Mouse (Mus musculus): Measurements from ENCODE around the gene Fga. TPM values are rescaled to one million over a fixed set of nuclear protein-coding genes. Genes with fewer than 3 reads are reported as not detected.

The Fga gene
- polyA plus RNA-seq, 1 experiment from 2014 or later: 3.9 TPM

- Histone ChIP-seq H3K9me3 (ENCODE audit: control insufficient read depth, low read length) (no peaks in the 10 kb centered on the region), H3K4me2 (replicated peaks; ENCODE audit: low read depth) (no peak overlapping the region), H3K4me1 (replicated peaks; ENCODE audit: control insufficient read depth, insufficient read depth) (no peaks in the 10 kb centered on the region), H3K36me3 (ENCODE audit: control insufficient read depth, insufficient read depth, low read length) (no peaks in the 10 kb centered on the region), H3K27ac (replicated peaks) (no peak overlapping the region), H3K9ac (ENCODE audit: low read length) (no peak overlapping the region), H3K27me3 (ENCODE audit: control insufficient read depth, insufficient read depth, low read length) (no peaks in the 10 kb centered on the region), H3K4me3 (ENCODE audit: low read depth, low read length) (no peak overlapping the region)
- TF ChIP-seq CTCF (IDR thresholded peaks at IDR 0.05; ENCODE audit: low read depth) (no peak), EP300 (optimal IDR thresholded peaks at IDR 0.05) (no peak)
- no peak for ATAC-seq (ENCODE audit: low FRiP score, low TSS enrichment)
- 84% methylated on average over 4 of the region's 4 CpGs for WGBS
- no peak for DNase-seq (ENCODE audit: low spot score)
Measured at GRCm38 (mm10) chr3:83030331-83030730, 4.5 kb downstream of the Fga start.

DNA sequence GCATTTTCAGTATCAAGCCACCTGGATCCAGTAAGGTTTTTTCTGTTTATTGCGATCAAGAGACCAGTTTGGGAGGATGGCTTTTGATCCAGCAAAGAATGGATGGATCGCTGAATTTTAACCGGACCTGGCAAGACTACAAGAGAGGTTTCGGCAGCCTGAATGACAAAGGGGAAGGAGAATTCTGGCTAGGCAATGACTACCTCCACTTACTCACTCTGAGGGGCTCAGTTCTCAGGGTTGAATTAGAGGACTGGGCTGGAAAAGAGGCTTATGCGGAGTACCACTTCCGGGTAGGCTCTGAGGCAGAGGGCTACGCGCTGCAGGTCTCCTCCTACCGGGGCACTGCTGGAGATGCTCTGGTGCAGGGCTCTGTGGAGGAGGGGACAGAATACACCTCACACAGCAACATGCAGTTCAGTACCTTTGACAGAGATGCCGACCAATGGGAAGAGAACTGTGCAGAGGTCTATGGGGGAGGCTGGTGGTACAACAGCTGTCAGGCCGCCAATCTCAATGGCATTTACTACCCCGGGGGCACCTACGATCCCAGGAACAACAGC is 7.0 kb downstream of the Fga start:
- H3K9ac ChIP-seq (ENCODE audit: low read length): no peak overlapping the region
- DNase-seq (ENCODE audit: low spot score) (no peak), ATAC-seq (ENCODE audit: low FRiP score, low TSS enrichment) (no peak)
- no peaks in the 10 kb centered on the region for H3K27me3 ChIP-seq (ENCODE audit: control insufficient read depth, insufficient read depth, low read length)
- no peak overlapping the region for H3K4me3 ChIP-seq (ENCODE audit: low read depth, low read length)
- TF ChIP-seq CTCF (IDR thresholded peaks at IDR 0.05; ENCODE audit: low read depth): no peak
- no peak for TF ChIP-seq EP300 (optimal IDR thresholded peaks at IDR 0.05)
- H3K27ac ChIP-seq (replicated peaks): no peak overlapping the region
- no peaks in the 10 kb centered on the region for H3K9me3 ChIP-seq (ENCODE audit: control insufficient read depth, low read length)
- H3K4me2 ChIP-seq (replicated peaks; ENCODE audit: low read depth): no peak overlapping the region
- WGBS: 58% methylated on average over 13 of the region's 13 CpGs
- H3K4me1 ChIP-seq (replicated peaks; ENCODE audit: control insufficient read depth, insufficient read depth): no peaks in the 10 kb centered on the region
- no peaks in the 10 kb centered on the region for H3K36me3 ChIP-seq (ENCODE audit: control insufficient read depth, insufficient read depth, low read length)

GRCm38 (mm10) chr3:83033801-83034200 is 7.9 kb downstream of the Fga start:
- Histone ChIP-seq H3K36me3 (ENCODE audit: control insufficient read depth, insufficient read depth, low read length) (no peaks in the 10 kb centered on the region), H3K9me3 (ENCODE audit: control insufficient read depth, low read length) (no peaks in the 10 kb centered on the region), H3K27ac (replicated peaks) (no peak overlapping the region), H3K4me2 (replicated peaks; ENCODE audit: low read depth) (no peak overlapping the region), H3K9ac (ENCODE audit: low read length) (no peak overlapping the region), H3K4me1 (replicated peaks; ENCODE audit: control insufficient read depth, insufficient read depth) (no peaks in the 10 kb centered on the region), H3K4me3 (ENCODE audit: low read depth, low read length) (no peak overlapping the region), H3K27me3 (ENCODE audit: control insufficient read depth, insufficient read depth, low read length) (no peaks in the 10 kb centered on the region)
- WGBS: 80% methylated on average over 8 of the region's 8 CpGs
- no peak for ATAC-seq (ENCODE audit: low FRiP score, low TSS enrichment)
- no peak for TF ChIP-seq EP300 (optimal IDR thresholded peaks at IDR 0.05)
- no peak for TF ChIP-seq CTCF (IDR thresholded peaks at IDR 0.05; ENCODE audit: low read depth)
- DNase-seq (ENCODE audit: low spot score): no peak

- DNase-seq (ENCODE audit: low spot score) (no peak), ATAC-seq (ENCODE audit: low FRiP score, low TSS enrichment) (no peak)
- H3K27ac ChIP-seq (replicated peaks): no peak overlapping the region
- WGBS: 53% methylated on average over 2 of the region's 2 CpGs
- no peak overlapping the region for H3K4me3 ChIP-seq (ENCODE audit: low read depth, low read length)
- H3K9me3 ChIP-seq (ENCODE audit: control insufficient read depth, low read length): no peaks in the 10 kb centered on the region
- H3K27me3 ChIP-seq (ENCODE audit: control insufficient read depth, insufficient read depth, low read length): no peaks in the 10 kb centered on the region
- no peak overlapping the region for H3K4me2 ChIP-seq (replicated peaks; ENCODE audit: low read depth)
- no peaks in the 10 kb centered on the region for H3K36me3 ChIP-seq (ENCODE audit: control insufficient read depth, insufficient read depth, low read length)
- H3K9ac ChIP-seq (ENCODE audit: low read length): no peak overlapping the region
- H3K4me1 ChIP-seq (replicated peaks; ENCODE audit: control insufficient read depth, insufficient read depth): no peaks in the 10 kb centered on the region
- TF ChIP-seq EP300 (optimal IDR thresholded peaks at IDR 0.05) (no peak), CTCF (IDR thresholded peaks at IDR 0.05; ENCODE audit: low read depth) (no peak)
Measured at GRCm38 (mm10) chr3:83038865-83039264, 13.0 kb downstream of the Fga start.

DNA sequence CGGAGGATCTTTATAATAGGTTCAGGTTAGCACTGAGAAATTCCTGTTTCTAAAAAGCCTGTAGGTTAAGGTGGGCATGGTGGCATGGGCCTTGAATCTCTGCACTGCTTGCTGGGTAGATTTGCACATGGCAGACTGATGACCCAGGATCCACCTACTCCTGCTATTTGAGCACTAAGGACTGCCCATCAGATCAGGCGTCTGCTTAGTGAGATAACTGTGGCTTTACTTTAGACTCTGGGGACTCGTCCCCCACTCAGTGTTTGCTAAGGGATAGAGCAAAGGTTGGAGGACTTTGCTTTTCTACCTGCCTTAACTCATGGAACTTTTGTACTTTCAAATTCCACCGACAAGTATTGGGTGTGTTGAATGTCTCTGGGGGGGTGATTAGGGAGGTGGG is 13.8 kb downstream of the Fga start:
- TF ChIP-seq CTCF (IDR thresholded peaks at IDR 0.05; ENCODE audit: low read depth): no peak
- TF ChIP-seq EP300 (optimal IDR thresholded peaks at IDR 0.05): no peak
- DNase-seq (ENCODE audit: low spot score): no peak
- no peak for ATAC-seq (ENCODE audit: low FRiP score, low TSS enrichment)
- Histone ChIP-seq H3K27ac (replicated peaks) (no peak overlapping the region), H3K9ac (ENCODE audit: low read length) (no peak overlapping the region), H3K4me1 (replicated peaks; ENCODE audit: control insufficient read depth, insufficient read depth) (no peaks in the 10 kb centered on the region), H3K4me3 (ENCODE audit: low read depth, low read length) (no peak overlapping the region), H3K9me3 (ENCODE audit: control insufficient read depth, low read length) (no peaks in the 10 kb centered on the region), H3K36me3 (ENCODE audit: control insufficient read depth, insufficient read depth, low read length) (no peaks in the 10 kb centered on the region), H3K27me3 (ENCODE audit: control insufficient read depth, insufficient read depth, low read length) (no peaks in the 10 kb centered on the region), H3K4me2 (replicated peaks; ENCODE audit: low read depth) (no peak overlapping the region)
- 51% methylated on average over 4 of the region's 4 CpGs for WGBS

DNA sequence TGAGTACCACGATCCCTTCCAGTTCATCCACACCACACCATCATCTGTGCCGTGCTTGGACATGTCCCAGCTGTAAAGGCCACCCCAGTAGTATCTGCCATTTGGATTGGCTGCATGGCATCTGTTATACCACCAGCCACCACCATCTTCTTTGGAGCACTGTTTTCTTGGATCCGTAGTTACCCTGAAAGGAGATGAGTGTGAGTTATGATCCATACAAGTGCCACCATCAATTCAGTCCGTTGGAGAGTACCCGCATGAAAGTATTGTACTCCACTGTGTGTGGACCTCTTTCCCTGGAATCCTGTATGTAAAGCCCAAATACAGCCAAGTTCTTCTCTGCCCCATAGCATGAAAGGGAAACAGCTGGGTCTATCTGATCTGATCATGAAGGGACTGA is 16.6 kb downstream of the Fga start:
- WGBS: 91% methylated on average over 5 of the region's 5 CpGs
- H3K4me2 ChIP-seq (replicated peaks; ENCODE audit: low read depth): no peak overlapping the region

More for the DNA sequence above, 16.6 kb downstream of the Fga start:
- TF ChIP-seq EP300 (optimal IDR thresholded peaks at IDR 0.05): no peak
- no peak for TF ChIP-seq CTCF (IDR thresholded peaks at IDR 0.05; ENCODE audit: low read depth)
- no peaks in the 10 kb centered on the region for H3K27me3 ChIP-seq (ENCODE audit: control insufficient read depth, insufficient read depth, low read length)
- DNase-seq (ENCODE audit: low spot score): no peak
- H3K36me3 ChIP-seq (ENCODE audit: control insufficient read depth, insufficient read depth, low read length): no peaks in the 10 kb centered on the region
- ATAC-seq (ENCODE audit: low FRiP score, low TSS enrichment): no peak
- no peak overlapping the region for H3K4me3 ChIP-seq (ENCODE audit: low read depth, low read length)
- H3K27ac ChIP-seq (replicated peaks): no peak overlapping the region
- H3K9ac ChIP-seq (ENCODE audit: low read length): no peak overlapping the region
- H3K9me3 ChIP-seq (ENCODE audit: control insufficient read depth, low read length): no peaks in the 10 kb centered on the region
- no peaks in the 10 kb centered on the region for H3K4me1 ChIP-seq (replicated peaks; ENCODE audit: control insufficient read depth, insufficient read depth)
